Mouse (Mus musculus) olfactory bulb, adult 2 months (tissue): ENCODE results near the gene Rcan1.

Experiments used
- CTCF ChIP-seq: fragments of 200-500 bp; IDR thresholded peaks from 2 replicates; pipeline ENCODE4 v1.5.1; 2012; ENCODE audit warnings: low read depth, mild to moderate bottlenecking, low read length, moderate library complexity; ENCODE audit not compliant: insufficient read depth
- POLR2A ChIP-seq: fragments of 200-500 bp; IDR thresholded peaks from 2 replicates; pipeline ENCODE4 v1.6.1; 2012; ENCODE audit warnings: mild to moderate bottlenecking, low read depth, low read length, moderate library complexity; ENCODE audit not compliant: insufficient read depth

- TF ChIP-seq CTCF (no peak), POLR2A (no peak)
These were observed 2.2 kb downstream of the Rcan1 start for GRCm38 (mm10) chr16:92468459-92468858.
